Mouse (Mus musculus) CH12.LX (cell line): Measurements from ENCODE around the gene Iqcd. TPM values are rescaled to one million over a fixed set of nuclear protein-coding genes. Genes with fewer than 3 reads are reported as not detected.

ENCODE experiments used
- DNase-seq: peaks from one replicate; pipeline ENCODE4 v3.0.0-alpha.2; 2013; ENCODE audit errors: extremely low read depth
- H3K27ac ChIP-seq: 2 replicates; pipeline ENCODE4 v1.5.1; 2012; ENCODE audit warnings: low read depth, mild to moderate bottlenecking, control low read depth, moderate library complexity; ENCODE audit not compliant: insufficient read depth
- H3K27me3 ChIP-seq: replicated peaks from 2 replicates; pipeline ENCODE3; 2012; ENCODE audit warnings: inconsistent platforms
- H3K36me3 ChIP-seq, 2 experiments: replicated peaks in 1 of 2; 2 replicates each; pipeline versions ENCODE3 to v1.6.1; 2012; ENCODE audit warnings: inconsistent platforms in 1 of 2, low read length in 1 of 2, mild to moderate bottlenecking in 1 of 2, mixed read lengths in 1 of 2, moderate library complexity in 1 of 2; ENCODE audit not compliant: control insufficient read depth in 1 of 2, insufficient read depth in 1 of 2
- H3K4me1 ChIP-seq, 2 experiments: 2 replicates each; pipeline ENCODE4 v1.6.1; 2012; ENCODE audit warnings: inconsistent platforms in 1 of 2, moderate library complexity in 1 of 2; ENCODE audit not compliant: insufficient read depth in 2 of 2, control insufficient read depth in 1 of 2
- H3K4me2 ChIP-seq: 2 replicates; pipeline ENCODE4 v1.6.1; 2012; ENCODE audit warnings: low read depth, mild to moderate bottlenecking, control low read depth; ENCODE audit not compliant: poor library complexity, insufficient read depth, severe bottlenecking
- H3K4me3 ChIP-seq, 3 experiments: fragments of 150-350 bp in 1 of 3; sonication (generic) in 1 of 3; replicated peaks in 1 of 3; 2 replicates each; pipeline versions ENCODE3 to v1.5.1; 2011 to 2012; ENCODE audit warnings: low read depth in 2 of 3, low read length in 2 of 3, mild to moderate bottlenecking in 2 of 3, moderate library complexity in 2 of 3, control low read depth in 1 of 3, improper control_type of control experiment in 1 of 3, inconsistent platforms in 1 of 3, mixed read lengths in 1 of 3; ENCODE audit not compliant: poor library complexity in 1 of 3
- H3K79me2 ChIP-seq: replicated peaks from 2 replicates; pipeline ENCODE4 v1.6.1; 2012; ENCODE audit warnings: mild to moderate bottlenecking, moderate library complexity; ENCODE audit not compliant: control insufficient read depth, poor library complexity, insufficient read depth, severe bottlenecking; ENCODE audit errors: extremely low read depth
- H3K9ac ChIP-seq: 2 replicates; pipeline ENCODE4 v1.6.1; 2012; ENCODE audit warnings: low read depth, mild to moderate bottlenecking, control low read depth, moderate library complexity; ENCODE audit not compliant: insufficient read depth
- H3K9me3 ChIP-seq: replicated peaks from 2 replicates; pipeline ENCODE3; 2012; ENCODE audit warnings: low read length, inconsistent platforms, mixed read lengths
- CHD2 ChIP-seq: IDR thresholded peaks from 2 replicates; pipeline ENCODE4 v1.6.1; 2011; ENCODE audit warnings: low read length, improper control_type of control experiment
- CTCF ChIP-seq, 2 experiments: IDR thresholded peaks in 1 of 2; conservative IDR thresholded peaks in 1 of 2; 2 replicates each; pipeline ENCODE4 v1.5.1; 2011 to 2012; ENCODE audit warnings: low read depth in 2 of 2, low read length in 2 of 2, improper control_type of control experiment in 1 of 2, inconsistent platforms in 1 of 2, mild to moderate bottlenecking in 1 of 2, moderate library complexity in 1 of 2
- GABPA ChIP-seq: IDR thresholded peaks from 2 replicates; pipeline ENCODE4 v1.6.1; 2012; ENCODE audit warnings: low read depth, low read length, improper control_type of control experiment, inconsistent platforms; ENCODE audit not compliant: insufficient replicate concordance
- MAFK ChIP-seq: IDR thresholded peaks from 2 replicates; pipeline ENCODE4 v1.6.1; 2011; ENCODE audit warnings: low read length, improper control_type of control experiment; ENCODE audit not compliant: insufficient replicate concordance
- MEF2A ChIP-seq: IDR thresholded peaks from 2 replicates; pipeline ENCODE4 v1.6.1; 2014; ENCODE audit warnings: low read depth, mild to moderate bottlenecking, inconsistent platforms, low read length, improper control_type of control experiment, borderline replicate concordance
- MXI1 ChIP-seq: IDR thresholded peaks from 2 replicates; pipeline ENCODE4 v1.6.1; 2011; ENCODE audit warnings: mild to moderate bottlenecking, low read depth, low read length, improper control_type of control experiment
- MYC ChIP-seq: IDR thresholded peaks from 2 replicates; pipeline ENCODE4 v1.6.1; 2011; ENCODE audit warnings: low read depth, mild to moderate bottlenecking, improper control_type of control experiment, low read length
- RAD21 ChIP-seq: IDR thresholded peaks from 2 replicates; pipeline ENCODE4 v1.6.1; 2011; ENCODE audit warnings: low read depth, mild to moderate bottlenecking, low read length, improper control_type of control experiment, moderate library complexity
- SIN3A ChIP-seq: IDR thresholded peaks from 2 replicates; pipeline ENCODE4 v1.6.1; 2012; ENCODE audit warnings: low read length, improper control_type of control experiment, inconsistent platforms
- TBP ChIP-seq: conservative IDR thresholded peaks from 2 replicates; pipeline ENCODE4 v1.6.1; 2011; ENCODE audit warnings: low read depth, low read length, improper control_type of control experiment
- UBTF ChIP-seq: IDR thresholded peaks from 2 replicates; pipeline ENCODE4 v1.6.1; 2012; ENCODE audit warnings: low read depth, mild to moderate bottlenecking, inconsistent platforms, low read length, improper control_type of control experiment, moderate library complexity
- ZKSCAN1 ChIP-seq: IDR thresholded peaks from 2 replicates; pipeline ENCODE4 v1.6.1; 2012; ENCODE audit warnings: low read depth, inconsistent platforms, low read length, improper control_type of control experiment, borderline replicate concordance
- ZMIZ1 ChIP-seq: IDR thresholded peaks from 2 replicates; pipeline ENCODE4 v1.6.1; 2012; ENCODE audit warnings: low read depth, mild to moderate bottlenecking, inconsistent platforms, low read length, improper control_type of control experiment
- dilution Hi-C: fragments of 300-500 bp; cut with MboI; formaldehyde crosslinking; loops from 2 replicates; pipeline ENCODE4 v1.14.3; 2020; ENCODE audit warnings: low sequenced_read_pairs; ENCODE audit not compliant: extremely low pct_unique_long_range_greater_than_20kb, extremely low pct_ligation_motif_present
- in situ Hi-C: fragments of 300-500 bp; cut with MboI; formaldehyde crosslinking; loops from 3 replicates; pipeline ENCODE4 v1.14.3; 2019; ENCODE audit warnings: low sequenced_read_pairs, low pct_ligation_motif_present, low pct_unique_long_range_greater_than_20kb, mixed read lengths
- polyA plus RNA-seq: library from polyadenylated mRNA; unstranded; fragments of >175 nt; gene quantifications from 2 replicates; pipeline ENCODE4 v1.2.1, GENCODE M21; 2012; ENCODE audit warnings: low read depth; ENCODE audit not compliant: insufficient read length
- total RNA-seq, 2 experiments: library from RNA; depleted of rRNA; stranded (reverse); fragments of 300-350 nt in 1 of 2; fragments of >200 nt in 1 of 2; gene quantifications; 2 replicates each; pipeline ENCODE4 v1.2.3; 2012 to 2014

Gene Iqcd
- total and polyA plus RNA-seq, 3 experiments, result 0.59 to 0.77 TPM; not detected in 1

GRCm38 (mm10) chr5:120649374-120649933, 60.6 kb downstream of the Iqcd start:
- peaks cover 24 to 61% of the 10 kb centered on the region in 2 experiments for H3K4me1 ChIP-seq
- H3K4me3 ChIP-seq, result peak overlapping the region; percentile 83 to 93 (median 88)
- H3K9me3 ChIP-seq, result no peaks in the 10 kb centered on the region
- DNase-seq, result no peak
- dilution Hi-C loops, result no loop called here
- peaks cover 0 to 17% of the 10 kb centered on the region in 2 experiments for H3K36me3 ChIP-seq
- peak overlapping the region; percentile 82 for H3K4me2 ChIP-seq
- no peaks in the 10 kb centered on the region for H3K79me2 ChIP-seq
- no peak for TF ChIP-seq CHD2
- TF ChIP-seq MXI1, result peak; percentile 93; the same call in 1 of the 2 replicates
- TF ChIP-seq ZMIZ1, result no peak
- 0 out of 2 replicates have a peak, but pooled peaks have one; percentile 44 for TF ChIP-seq MYC
- TF ChIP-seq TBP, result no peak
- TF ChIP-seq SIN3A, result peak; percentile 19; the same call in 1 of the 2 replicates
- TF ChIP-seq ZKSCAN1, result no peak
- TF ChIP-seq UBTF, result no peak; the same call in 1 of the 2 replicates
- TF ChIP-seq MAFK, result no peak
- no peak for TF ChIP-seq MEF2A
- TF ChIP-seq RAD21, result peak; percentile 5
- TF ChIP-seq CTCF (conservative IDR thresholded peaks at IDR 0.05 in 1 of 2, IDR thresholded peaks at IDR 0.05 in 1 of 2; ENCODE audit: low read depth in 2 of 2, low read length in 2 of 2), result peak in 1 of 2 experiments; percentile 16; a peak in 1 of 4 replicates
- in situ Hi-C loops, result no loop called here
- H3K9ac ChIP-seq, result peak overlapping the region; percentile 75
- H3K27ac ChIP-seq, result peak overlapping the region; percentile 36
- H3K27me3 ChIP-seq, result no peaks in the 10 kb centered on the region

GRCm38 (mm10) chr5:120649938-120650337, 61.1 kb downstream of the Iqcd start:
- Histone ChIP-seq H3K4me2 (peak overlapping the region; percentile 82), H3K4me3 (peak overlapping the region; percentile 83 to 93 (median 88)), H3K4me1 (peaks cover 24 to 60% of the 10 kb centered on the region in 2 experiments), H3K27me3 (no peaks in the 10 kb centered on the region), H3K79me2 (no peaks in the 10 kb centered on the region), H3K27ac (no peak overlapping the region), H3K36me3 (peaks cover 3 to 22% of the 10 kb centered on the region in 2 experiments), H3K9me3 (no peaks in the 10 kb centered on the region), H3K9ac (peak overlapping the region; percentile 75)
- dilution Hi-C loops, result no loop called here
- in situ Hi-C loops, result no loop called here
- DNase-seq, result no peak
- TF ChIP-seq GABPA (no peak), MAFK (peak; percentile 100), SIN3A (peak; percentile 19; the same call in 1 of the 2 replicates)
